Mouse (Mus musculus) heart, adult 2 months (tissue): ENCODE data around the gene Dlx2.

Experiments
- CTCF ChIP-seq: fragments of 200-600 bp; IDR thresholded peaks from 2 replicates; pipeline ENCODE4 v1.8.1; 2022; ENCODE audit warnings: antibody characterized with exemption, mild to moderate bottlenecking, moderate library complexity
- EP300 ChIP-seq: fragments of 200-500 bp; IDR thresholded peaks from 2 replicates; pipeline ENCODE4 v1.6.1; 2011; ENCODE audit warnings: low read depth, low read length, control low read depth; ENCODE audit not compliant: insufficient read depth
- POLR2A ChIP-seq: fragments of 200-500 bp; IDR thresholded peaks from 2 replicates; pipeline ENCODE4 v1.6.1; 2011; ENCODE audit warnings: mild to moderate bottlenecking, low read depth, low read length, control low read depth; ENCODE audit not compliant: insufficient read depth

- no peak for TF ChIP-seq CTCF
- TF ChIP-seq EP300 = no peak
- TF ChIP-seq POLR2A = no peak
Measured at GRCm38 (mm10) chr2:71512326-71512725, 34.2 kb downstream of the Dlx2 start.
